Mouse (Mus musculus) frontal cortex, adult (tissue): Measurements from ENCODE around the gene Cand2.

Source experiments
- ATAC-seq: cut with Nextera tagmentation; 2 replicates; pipeline ENCODE4 v1.9.2; 2017; ENCODE audit warnings: mild to moderate bottlenecking, moderate library complexity, mixed read lengths; ENCODE audit not compliant: low TSS enrichment

Gene Cand2

GRCm38 (mm10) chr6:115774501-115774921 lies at the start of gene Cand2:
Gene Cand2 (plus strand): TSS chr6:115774538.
- no peak for ATAC-seq

GRCm38 (mm10) chr6:115727108-115727507 lies 47.2 kb upstream of the Cand2 start:
- no peak for ATAC-seq

GRCm38 (mm10) chr6:115727570-115727969 lies 46.8 kb upstream of the Cand2 start:
- no peak for ATAC-seq

- no peak for ATAC-seq
Observed at GRCm38 (mm10) chr6:115730560-115731342, 43.6 kb upstream of the Cand2 start.

- ATAC-seq = no peak
Observed at GRCm38 (mm10) chr6:115732341-115732928, 41.9 kb upstream of the Cand2 start.

- no peak for ATAC-seq
Observed at GRCm38 (mm10) chr6:115734909-115735308, 39.4 kb upstream of the Cand2 start.

- no peak for ATAC-seq
Observed at GRCm38 (mm10) chr6:115739056-115739455, 35.3 kb upstream of the Cand2 start.

GRCm38 (mm10) chr6:115743569-115743968 lies 30.8 kb upstream of the Cand2 start:
- no peak for ATAC-seq

GRCm38 (mm10) chr6:115746326-115746725 lies 28.0 kb upstream of the Cand2 start:
- ATAC-seq = no peak

GRCm38 (mm10) chr6:115755536-115755935 lies 18.8 kb upstream of the Cand2 start:
- ATAC-seq = no peak

GRCm38 (mm10) chr6:115758981-115759435 lies 15.3 kb upstream of the Cand2 start:
- ATAC-seq = no peak

- no peak for ATAC-seq
Observed at GRCm38 (mm10) chr6:115759461-115759860, 14.9 kb upstream of the Cand2 start.

GRCm38 (mm10) chr6:115760137-115760536 lies 14.2 kb upstream of the Cand2 start:
- no peak for ATAC-seq

- ATAC-seq = no peak
Observed at GRCm38 (mm10) chr6:115760982-115761381, 13.4 kb upstream of the Cand2 start.

GRCm38 (mm10) chr6:115761995-115762756 lies 12.2 kb upstream of the Cand2 start, which contains the start of gene Tmem40:
Gene Tmem40 (minus strand): TSS chr6:115762410.
- peak; percentile 88 for ATAC-seq

- no peak; the same call in 1 of the 2 replicates for ATAC-seq
Observed at GRCm38 (mm10) chr6:115764179-115764578, 10.2 kb upstream of the Cand2 start.

- no peak for ATAC-seq
Observed at GRCm38 (mm10) chr6:115767357-115767756, 7.0 kb upstream of the Cand2 start.

GRCm38 (mm10) chr6:115768207-115768606 lies 6.1 kb upstream of the Cand2 start:
- ATAC-seq = no peak

GRCm38 (mm10) chr6:115770059-115770670 lies 4.2 kb upstream of the Cand2 start:
- no peak for ATAC-seq

GRCm38 (mm10) chr6:115770852-115771251 lies 3.5 kb upstream of the Cand2 start:
- no peak for ATAC-seq

- ATAC-seq = no peak
Observed at GRCm38 (mm10) chr6:115772201-115772600, 2.1 kb upstream of the Cand2 start.

- no peak for ATAC-seq
Observed at GRCm38 (mm10) chr6:115772604-115773003, 1.7 kb upstream of the Cand2 start.
